ENCODE assay signal across 9 mouse cellular contexts in genomic region chr5:112335473-112335872, GRCm38 (mm10). TPM values are rescaled to one million over a fixed set of nuclear protein-coding genes. Genes with fewer than 3 reads are reported as not detected.
A peak's percentile ranks its signal among the peaks of the same experiment; 100 is the strongest.
DNase-seq lines count a peak whose midpoint lies in the region; ATAC-seq and TF ChIP-seq lines count a peak whose summit lies in the region.
"Had no signal": no experiment of that assay in that cellular context is flagged by ENCODE, and none has a peak within 500 bp of the region (broad histone marks: within the 10 kb centered on the region; RNA-seq: fewer than 3 reads in every experiment).

No protein-coding gene starts in this region.

- no peak overlapping the region for H3K4me2 ChIP-seq in heart, postnatal 0 days (ENCODE audit: low read depth, low read length)
- H3K4me2 ChIP-seq in CH12.LX (ENCODE audit: insufficient read depth, low read depth, poor library complexity, severe bottlenecking): no peak overlapping the region
- H3K4me2 ChIP-seq in liver, embryonic 11.5 days: no peak overlapping the region

- H3K9ac ChIP-seq in heart, postnatal 0 days (replicated peaks; ENCODE audit: low read depth, low read length): no peak overlapping the region
- no peak overlapping the region for H3K9ac ChIP-seq in CH12.LX (ENCODE audit: insufficient read depth, low read depth)
- no peak overlapping the region for H3K9ac ChIP-seq in liver, embryonic 11.5 days (ENCODE audit: low read depth, low read length)

- H3K27ac ChIP-seq in heart, postnatal 0 days (ENCODE audit: low read depth): no peak overlapping the region
- H3K27ac ChIP-seq in CH12.LX (ENCODE audit: insufficient read depth, low read depth): no peak overlapping the region
- H3K27ac ChIP-seq in cerebellum, adult 2 months (ENCODE audit: insufficient read depth, low read length): no peak overlapping the region
- no peak overlapping the region for H3K27ac ChIP-seq in liver, embryonic 11.5 days (ENCODE audit: low read depth, low read length)
- H3K27ac ChIP-seq in olfactory bulb, adult 2 months (ENCODE audit: insufficient read depth, low read depth, low read length): no peak overlapping the region

- no peak for TF ChIP-seq POLR2A in CH12.LX (IDR thresholded peaks at IDR 0.05; ENCODE audit: low read depth, low read length)
- TF ChIP-seq POLR2A in cerebellum, adult 2 months (IDR thresholded peaks at IDR 0.05; ENCODE audit: borderline replicate concordance, insufficient read depth, low read length): no peak
- TF ChIP-seq POLR2A in olfactory bulb, adult 2 months (IDR thresholded peaks at IDR 0.05; ENCODE audit: insufficient read depth, low read depth, low read length): no peak

- TF ChIP-seq EP300 in heart, postnatal 0 days (IDR thresholded peaks at IDR 0.05; ENCODE audit: low read depth): no peak
- no peak for TF ChIP-seq EP300 in CH12.LX (IDR thresholded peaks at IDR 0.05; ENCODE audit: low read length)

- H3K4me3 ChIP-seq in heart, postnatal 0 days (ENCODE audit: low read depth, low read length): no peak overlapping the region
- no peak overlapping the region for H3K4me3 ChIP-seq in CH12.LX (replicated peaks in 1 of 3; ENCODE audit: low read depth in 2 of 3, low read length in 2 of 3, poor library complexity in 1 of 3)
- no peak overlapping the region for H3K4me3 ChIP-seq in cerebellum, adult 2 months (replicated peaks; ENCODE audit: insufficient read depth, low read depth, low read length)
- no peak overlapping the region for H3K4me3 ChIP-seq in liver, embryonic 11.5 days (ENCODE audit: low read depth, low read length)
- H3K4me3 ChIP-seq in olfactory bulb, adult 2 months (ENCODE audit: insufficient read depth, low read depth, low read length): no peak overlapping the region

- H3K79me2 ChIP-seq in CH12.LX (replicated peaks; ENCODE audit: control insufficient read depth, extremely low read depth, insufficient read depth, poor library complexity, severe bottlenecking): no peaks in the 10 kb centered on the region

- in situ Hi-C loops in CH12.LX (cut with MboI; ENCODE audit: low pct_ligation_motif_present, low pct_unique_long_range_greater_than_20kb, low sequenced_read_pairs): no loop called here

- no peaks in the 10 kb centered on the region for H3K9me3 ChIP-seq in heart, postnatal 0 days (replicated peaks; ENCODE audit: control insufficient read depth, low read length)
- no peaks in the 10 kb centered on the region for H3K9me3 ChIP-seq in CH12.LX (replicated peaks; ENCODE audit: low read length)
- no peaks in the 10 kb centered on the region for H3K9me3 ChIP-seq in liver, embryonic 11.5 days (ENCODE audit: control insufficient read depth, low read length)

- DNase-seq in heart, postnatal 0 days (ENCODE audit: low spot score): no peak
- no peak for DNase-seq in heart, adult 9 months (ENCODE audit: low spot score in 2 of 2)
- no peak for DNase-seq in CH12.LX (ENCODE audit: extremely low read depth)
- DNase-seq in cerebellum, adult 2 months: peak; percentile 48 to 62
- DNase-seq in heart, postnatal 4 days: peak; percentile 74
- no peak for DNase-seq in liver, embryonic 11.5 days (ENCODE audit: low spot score)
- peak; percentile 32 to 34 for DNase-seq in urinary bladder, postnatal 36 days (ENCODE audit: low spot score in 2 of 2)

- WGBS in heart, postnatal 0 days: 21% methylated on average over 2 of the region's 2 CpGs
- 14% methylated on average over 2 of the region's 2 CpGs for WGBS in cerebellum, adult 2 months
- 45% methylated on average over 2 of the region's 2 CpGs for WGBS in liver, embryonic 11.5 days
- WGBS in olfactory bulb, adult 2 months: 21% methylated on average over 2 of the region's 2 CpGs

- peaks cover 88% of the 10 kb centered on the region for H3K36me3 ChIP-seq in heart, postnatal 0 days (replicated peaks; ENCODE audit: control insufficient read depth, insufficient read depth, low read length)
- peaks cover 89 to 96% of the 10 kb centered on the region in 2 experiments for H3K36me3 ChIP-seq in CH12.LX (replicated peaks in 1 of 2; ENCODE audit: control insufficient read depth in 1 of 2, insufficient read depth in 1 of 2, low read length in 1 of 2)
- peaks cover 79% of the 10 kb centered on the region for H3K36me3 ChIP-seq in liver, embryonic 11.5 days (ENCODE audit: control insufficient read depth, insufficient read depth, low read length)

- ATAC-seq in heart, postnatal 0 days (ENCODE audit: insufficient read depth, low read depth): no peak
- 0 out of 2 replicates have a peak, but pooled peaks have one; percentile 33 for ATAC-seq in liver, embryonic 11.5 days (replicated peaks; ENCODE audit: low FRiP score)

- no peaks in the 10 kb centered on the region for H3K4me1 ChIP-seq in heart, postnatal 0 days (ENCODE audit: control insufficient read depth, insufficient read depth)
- H3K4me1 ChIP-seq in CH12.LX (ENCODE audit: control insufficient read depth in 1 of 2, insufficient read depth in 2 of 2): no peaks in the 10 kb centered on the region
- H3K4me1 ChIP-seq in cerebellum, adult 2 months (ENCODE audit: control insufficient read depth, insufficient read depth, low read length): no peaks in the 10 kb centered on the region
- no peaks in the 10 kb centered on the region for H3K4me1 ChIP-seq in liver, embryonic 11.5 days (replicated peaks; ENCODE audit: control insufficient read depth, insufficient read depth, low read length)
- H3K4me1 ChIP-seq in olfactory bulb, adult 2 months (ENCODE audit: control insufficient read depth, insufficient read depth, low read length): no peaks in the 10 kb centered on the region

- peak; percentile 71 for TF ChIP-seq CTCF in heart, postnatal 0 days (IDR thresholded peaks at IDR 0.05; ENCODE audit: low read depth)
- peak; percentile 41 to 79; a peak in 2 of 4 replicates for TF ChIP-seq CTCF in CH12.LX (conservative IDR thresholded peaks at IDR 0.05 in 1 of 2, IDR thresholded peaks at IDR 0.05 in 1 of 2; ENCODE audit: low read depth in 2 of 2, low read length in 2 of 2)
- peak; percentile 77 for TF ChIP-seq CTCF in cerebellum, adult 2 months (IDR thresholded peaks at IDR 0.05; ENCODE audit: borderline replicate concordance, insufficient read depth, low read depth, low read length)
- TF ChIP-seq CTCF in olfactory bulb, adult 2 months (IDR thresholded peaks at IDR 0.05; ENCODE audit: insufficient read depth, low read depth, low read length): 0 out of 2 replicates have a peak, but pooled peaks have one; percentile 39

- peak; percentile 76 for TF ChIP-seq RAD21 in CH12.LX (IDR thresholded peaks at IDR 0.05; ENCODE audit: low read depth, low read length)

- dilution Hi-C loops in CH12.LX (cut with MboI; ENCODE audit: extremely low pct_ligation_motif_present, extremely low pct_unique_long_range_greater_than_20kb, low sequenced_read_pairs): no loop called here

- H3K27me3 ChIP-seq in heart, postnatal 0 days (ENCODE audit: control insufficient read depth, insufficient read depth, low read length): no peaks in the 10 kb centered on the region
- no peaks in the 10 kb centered on the region for H3K27me3 ChIP-seq in CH12.LX (replicated peaks)
- no peaks in the 10 kb centered on the region for H3K27me3 ChIP-seq in cerebellum, adult 2 months (ENCODE audit: control insufficient read depth, insufficient read depth, low read length)
- H3K27me3 ChIP-seq in liver, embryonic 11.5 days (replicated peaks; ENCODE audit: control insufficient read depth, insufficient read depth, low read length): no peaks in the 10 kb centered on the region

RNA-seq across cellular contexts. Expression of gene Srrd, which starts 7.4 kb away (rescaled TPM):
- total RNA-seq in heart, postnatal 0 days (2014; rRNA removed; ENCODE audit: low replicate concordance): 57.9 and 65.2 TPM in 2 replicates
- polyA plus RNA-seq in heart, postnatal 0 days (2015; fragmentation: Nextera tagmentation; extraction: Ambion mirVana): 14.1 and 18.2 TPM in 2 replicates
- total RNA-seq in CH12.LX (2012; rRNA removed) (22.3 and 23.7 TPM in 2 replicates), CH12.LX (2014; rRNA removed) (31.7 and 32.7 TPM in 2 replicates)
- polyA plus RNA-seq in CH12.LX (2012; ENCODE audit: insufficient read length, low read depth): 23.4 and 27.1 TPM in 2 replicates
- polyA plus RNA-seq in cerebellum, adult 2 months (2012; rRNA removed): 56.6 and 61.3 TPM in 2 replicates
- total RNA-seq in heart, postnatal 4 days (2021): 10 to 100 TPM; 11.5 to 14.6 TPM
- polyA plus RNA-seq in liver, embryonic 11.5 days (2014; fragmentation: Nextera tagmentation; extraction: Ambion mirVana): 35.3 and 36.5 TPM in 2 replicates
- not detected in 2 replicates for polyA plus RNA-seq in olfactory bulb, adult 2 months (2012; ENCODE audit: insufficient read depth, insufficient read length, low replicate concordance, missing spikeins)

RNA-seq across cellular contexts. Expression of gene Hps4, which starts 7.4 kb away (rescaled TPM):
- total RNA-seq in heart, postnatal 0 days (2014; rRNA removed; ENCODE audit: low replicate concordance): 12.5 and 16.1 TPM in 2 replicates
- 12.6 and 13.5 TPM in 2 replicates for polyA plus RNA-seq in heart, postnatal 0 days (2015; fragmentation: Nextera tagmentation; extraction: Ambion mirVana)
- total RNA-seq in CH12.LX (2012; rRNA removed) (22.5 and 23.0 TPM in 2 replicates), CH12.LX (2014; rRNA removed) (9.5 and 10.0 TPM in 2 replicates)
- 13.9 and 18.3 TPM in 2 replicates for polyA plus RNA-seq in CH12.LX (2012; ENCODE audit: insufficient read length, low read depth)
- polyA plus RNA-seq in cerebellum, adult 2 months (2012; rRNA removed): 47.4 and 54.5 TPM in 2 replicates
- 10 to 100 TPM; 14.4 to 15.5 TPM for total RNA-seq in heart, postnatal 4 days (2021)
- polyA plus RNA-seq in liver, embryonic 11.5 days (2014; fragmentation: Nextera tagmentation; extraction: Ambion mirVana): 25.5 and 32.2 TPM in 2 replicates
- polyA plus RNA-seq in olfactory bulb, adult 2 months (2012; ENCODE audit: insufficient read depth, insufficient read length, low replicate concordance, missing spikeins): not detected in 2 replicates

RNA-seq across cellular contexts. Expression of gene Tfip11, which starts 9.3 kb away (rescaled TPM):
- 6.5 and 11.4 TPM in 2 replicates for total RNA-seq in heart, postnatal 0 days (2014; rRNA removed; ENCODE audit: low replicate concordance)
- 11.7 TPM in 2 replicates for polyA plus RNA-seq in heart, postnatal 0 days (2015; fragmentation: Nextera tagmentation; extraction: Ambion mirVana)
- total RNA-seq in CH12.LX (2012; rRNA removed) (23.8 and 29.0 TPM in 2 replicates), CH12.LX (2014; rRNA removed) (6.6 and 8.8 TPM in 2 replicates)
- 28.6 and 31.7 TPM in 2 replicates for polyA plus RNA-seq in CH12.LX (2012; ENCODE audit: insufficient read length, low read depth)
- 48.2 and 50.8 TPM in 2 replicates for polyA plus RNA-seq in cerebellum, adult 2 months (2012; rRNA removed)
- 10 to 100 TPM; 20.3 to 20.5 TPM for total RNA-seq in heart, postnatal 4 days (2021)
- 24.5 and 30.5 TPM in 2 replicates for polyA plus RNA-seq in liver, embryonic 11.5 days (2014; fragmentation: Nextera tagmentation; extraction: Ambion mirVana)
- not detected in 2 replicates for polyA plus RNA-seq in olfactory bulb, adult 2 months (2012; ENCODE audit: insufficient read depth, insufficient read length, low replicate concordance, missing spikeins)

RNA-seq across cellular contexts. Expression of gene Gm6583, which starts 20.4 kb away (rescaled TPM):
- total RNA-seq in heart, postnatal 0 days (2014; rRNA removed; ENCODE audit: low replicate concordance): not detected in 2 replicates
- polyA plus RNA-seq in heart, postnatal 0 days (2015; fragmentation: Nextera tagmentation; extraction: Ambion mirVana): 0.05 TPM in 1 of 2 replicates, not detected in the other
- total RNA-seq in CH12.LX (2012; rRNA removed) (not detected in 2 replicates), CH12.LX (2014; rRNA removed) (not detected in 2 replicates)
- not detected in 2 replicates for polyA plus RNA-seq in CH12.LX (2012; ENCODE audit: insufficient read length, low read depth)
- polyA plus RNA-seq in cerebellum, adult 2 months (2012; rRNA removed): not detected in 2 replicates
- under 1 TPM in 1 of 2 experiments, not detected in 1; 0.11 TPM for total RNA-seq in heart, postnatal 4 days (2021)
- 0.29 and 0.36 TPM in 2 replicates for polyA plus RNA-seq in liver, embryonic 11.5 days (2014; fragmentation: Nextera tagmentation; extraction: Ambion mirVana)
- polyA plus RNA-seq in olfactory bulb, adult 2 months (2012; ENCODE audit: insufficient read depth, insufficient read length, low replicate concordance, missing spikeins): not detected in 2 replicates
- total RNA-seq: left cerebral cortex, postnatal 25 days had no signal

RNA-seq across cellular contexts. Expression of gene Tpst2, which starts 59.0 kb away (rescaled TPM):
- 86.1 and 96.0 TPM in 2 replicates for total RNA-seq in heart, postnatal 0 days (2014; rRNA removed; ENCODE audit: low replicate concordance)
- 42.9 and 43.8 TPM in 2 replicates for polyA plus RNA-seq in heart, postnatal 0 days (2015; fragmentation: Nextera tagmentation; extraction: Ambion mirVana)
- total RNA-seq in CH12.LX (2012; rRNA removed) (20.6 and 20.7 TPM in 2 replicates), CH12.LX (2014; rRNA removed) (12.6 and 13.3 TPM in 2 replicates)
- 10.8 and 15.6 TPM in 2 replicates for polyA plus RNA-seq in CH12.LX (2012; ENCODE audit: insufficient read length, low read depth)
- 30.3 and 35.2 TPM in 2 replicates for polyA plus RNA-seq in cerebellum, adult 2 months (2012; rRNA removed)
- total RNA-seq in heart, postnatal 4 days (2021): 10 to 100 TPM; 44.4 to 45.6 TPM
- polyA plus RNA-seq in liver, embryonic 11.5 days (2014; fragmentation: Nextera tagmentation; extraction: Ambion mirVana): 66.0 and 66.7 TPM in 2 replicates
- polyA plus RNA-seq in olfactory bulb, adult 2 months (2012; ENCODE audit: insufficient read depth, insufficient read length, low replicate concordance, missing spikeins): not detected in 2 replicates

Comparison
In these comparisons a context has a peak if more than half of its experiments do, and no peak if none do; other contexts are left out.
1. DNase-seq: peak in cerebellum, adult 2 months (2 of 2), heart, postnatal 4 days (single experiment) and urinary bladder, postnatal 36 days (2 of 2); none in heart, postnatal 0 days (single experiment), heart, adult 9 months (0 of 2), CH12.LX (single experiment) and liver, embryonic 11.5 days (single experiment).
2. RNA of gene Srrd, which starts 7.4 kb away (polyA plus RNA-seq): 56.6 to 61.3 TPM in cerebellum, adult 2 months, 35.3 to 36.5 TPM in liver, embryonic 11.5 days, 23.4 to 27.1 TPM in CH12.LX and 14.1 to 18.2 TPM in heart, postnatal 0 days; not detected in olfactory bulb, adult 2 months; every median in the first group is over 10 times any median in the second.
3. Peak in every context shown above with its lines, with median percentiles within 50 percentile points of each other: CTCF ChIP-seq.